In the genomic region with DNA sequence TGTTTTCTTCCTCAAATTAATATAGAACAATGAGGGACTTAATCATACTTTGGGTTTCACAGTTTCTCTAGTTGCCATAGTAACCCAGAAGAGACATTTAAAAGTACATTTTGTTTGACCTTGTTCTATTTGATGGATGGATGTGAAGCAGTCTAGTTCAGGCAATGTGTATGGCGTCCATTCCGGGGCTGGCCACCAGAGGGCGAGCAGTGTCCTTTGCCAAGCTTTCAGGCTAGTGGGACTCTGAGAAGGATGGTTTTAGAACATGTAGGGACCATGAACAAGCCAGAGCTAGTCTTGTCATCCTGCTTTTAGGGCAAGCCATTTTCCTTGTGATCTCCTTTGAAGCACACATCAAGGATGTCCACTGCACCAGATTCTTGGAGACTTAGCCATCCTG, we compare ENCODE assay signal across 7 mouse cellular contexts.
A peak's percentile ranks its signal among the peaks of the same experiment; 100 is the strongest.
DNase-seq lines count a peak whose midpoint lies in the region.

No protein-coding gene starts in this region.

- DNase-seq in ES-CJ7 (ENCODE audit: low read depth, low spot score) (peak; percentile 66), adipocyte (ENCODE audit: low spot score) (peak; percentile 43)
- DNase-seq in embryo, embryonic 10 days (ENCODE audit: low spot score), result peak; percentile 86
- DNase-seq in heart, postnatal 10 days, result peak; percentile 77 to 88
- DNase-seq in layer of hippocampus, postnatal 36 days, result peak; percentile 67 to 70
- peak; percentile 80 for DNase-seq in lung, postnatal 36 days
- peak; percentile 80 for DNase-seq in right cerebral cortex, postnatal 4 days

- intact Hi-C loops in heart, postnatal 10 days (cut with DNase I), result loop anchor here (1.0 to 5.0 kb wide), 3 partner anchors 46 to 1530 kb away; no protein-coding TSS in a partner anchor

Comparison
In these comparisons a context has a peak if more than half of its experiments do, and no peak if none do; other contexts are left out.
1. Peak in every context shown above with its lines: DNase-seq.